Mouse (Mus musculus): ENCODE results near the gene Rap2b.

DNA sequence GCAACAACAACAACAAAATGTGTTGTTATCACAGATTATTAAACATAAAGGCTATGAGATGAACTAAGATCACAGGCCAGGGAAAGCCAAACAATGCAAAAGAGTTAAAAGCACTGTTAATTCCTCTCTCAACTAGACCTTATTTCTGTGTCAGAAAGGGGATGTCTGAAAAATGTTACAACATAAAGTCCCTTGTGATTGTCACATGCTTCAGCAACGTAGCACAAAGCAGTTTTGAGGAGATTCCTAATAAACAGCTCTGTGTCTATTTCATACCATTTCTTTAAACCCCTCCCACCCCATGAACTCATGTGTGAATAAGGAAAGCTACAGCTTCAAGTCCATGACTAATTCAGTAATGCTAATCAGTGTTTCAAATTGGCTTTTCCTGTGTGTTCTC lies 54.4 kb downstream of the Rap2b start:
- TF ChIP-seq CHD2 (IDR thresholded peaks at IDR 0.05; ENCODE audit: low read depth, low read length): no peak
- no peak for TF ChIP-seq ZC3H11A (IDR thresholded peaks at IDR 0.05; ENCODE audit: borderline replicate concordance, low read depth, low read length)
- no peak for TF ChIP-seq ZNF384 (IDR thresholded peaks at IDR 0.05; ENCODE audit: low read depth, low read length)
- TF ChIP-seq MAFK (IDR thresholded peaks at IDR 0.05; ENCODE audit: insufficient read depth, low read depth, low read length): no peak

Measured in ES-E14 (cell line).